Mouse (Mus musculus): ENCODE measurements around the gene Slc25a33.

GRCm38 (mm10) chr4:149723855-149724731 is 50.0 kb downstream of the Slc25a33 start:
- TF ChIP-seq POLR2A (IDR thresholded peaks at IDR 0.05; ENCODE audit: insufficient read depth, low read depth, low read length) (no peak), CTCF (IDR thresholded peaks at IDR 0.05; ENCODE audit: insufficient read depth, low read depth, low read length) (no peak)
